Mouse (Mus musculus): ENCODE measurements around the gene Gm29427. TPM values are rescaled to one million over a fixed set of nuclear protein-coding genes. Genes with fewer than 3 reads are reported as not detected.
A peak's percentile ranks its signal among the peaks of the same experiment; 100 is the strongest.

The Gm29427 gene
- polyA plus RNA-seq (2015; fragmentation: Nextera tagmentation; extraction: Ambion mirVana): 0.09 TPM in 1 of 2 replicates, not detected in the other

GRCm38 (mm10) chr1:130715561-130716217 lies at the start of gene Gm29427:
Gene Gm29427, minus strand, starts transcription at chr1:130715799.
- no peaks in the 10 kb centered on the region for H3K36me3 ChIP-seq
- H3K4me3 ChIP-seq (replicated peaks): peak within 1 kb of the TSS; percentile 87
- H3K4me2 ChIP-seq (replicated peaks): peak within 1 kb of the TSS; percentile 98
- H3K9me3 ChIP-seq: no peaks in the 10 kb centered on the region
- H3K9ac ChIP-seq (replicated peaks): peak within 1 kb of the TSS; percentile 96
- peak within 1 kb of the TSS; percentile 76 for H3K27ac ChIP-seq
- peak; percentile 96 for ATAC-seq
- under 1% methylated on average over 38 of the region's 38 CpGs for WGBS
- H3K27me3 ChIP-seq: 0 out of 2 replicates have a peak, but pooled peaks cover 2% of the 10 kb centered on the region
- H3K4me1 ChIP-seq (replicated peaks): peaks cover 31% of the 10 kb centered on the region

- WGBS: 88% methylated on average over 12 of the region's 12 CpGs
These were observed 48.4 kb upstream of the Gm29427 start for GRCm38 (mm10) chr1:130764027-130764461.

GRCm38 (mm10) chr1:130762045-130762760 lies 46.6 kb upstream of the Gm29427 start:
- Histone ChIP-seq H3K4me3 (replicated peaks) (no peak overlapping the region), H3K27me3 (no peaks in the 10 kb centered on the region), H3K36me3 (no peaks in the 10 kb centered on the region), H3K4me2 (replicated peaks) (no peak overlapping the region), H3K9ac (replicated peaks) (no peak overlapping the region), H3K9me3 (no peaks in the 10 kb centered on the region), H3K4me1 (replicated peaks) (no peaks in the 10 kb centered on the region), H3K27ac (no peak overlapping the region)
- 85% methylated on average over 3 of the region's 3 CpGs for WGBS
- ATAC-seq: no peak

More at GRCm38 (mm10) chr1:130764027-130764461, 48.4 kb upstream of the Gm29427 start:
- Histone ChIP-seq H3K27ac (no peak overlapping the region), H3K9me3 (no peaks in the 10 kb centered on the region), H3K9ac (replicated peaks) (no peak overlapping the region), H3K27me3 (no peaks in the 10 kb centered on the region), H3K36me3 (no peaks in the 10 kb centered on the region), H3K4me1 (replicated peaks) (no peaks in the 10 kb centered on the region), H3K4me3 (replicated peaks) (no peak overlapping the region), H3K4me2 (replicated peaks) (no peak overlapping the region)
- ATAC-seq: no peak

- H3K9ac ChIP-seq (replicated peaks): no peak overlapping the region
- 91% methylated on average over 1 of the region's 1 CpGs for WGBS
- H3K4me1 ChIP-seq (replicated peaks): no peaks in the 10 kb centered on the region
- H3K27me3 ChIP-seq: no peaks in the 10 kb centered on the region
- no peak for ATAC-seq
- H3K9me3 ChIP-seq: no peaks in the 10 kb centered on the region
- H3K27ac ChIP-seq: no peak overlapping the region
- no peak overlapping the region for H3K4me3 ChIP-seq (replicated peaks)
- no peak overlapping the region for H3K4me2 ChIP-seq (replicated peaks)
- no peaks in the 10 kb centered on the region for H3K36me3 ChIP-seq
These were observed 46.0 kb upstream of the Gm29427 start for GRCm38 (mm10) chr1:130761597-130761996.

GRCm38 (mm10) chr1:130759689-130760088 lies 44.1 kb upstream of the Gm29427 start:
- Histone ChIP-seq H3K27me3 (no peaks in the 10 kb centered on the region), H3K27ac (no peak overlapping the region), H3K4me3 (replicated peaks) (no peak overlapping the region), H3K9ac (replicated peaks) (no peak overlapping the region), H3K4me2 (replicated peaks) (no peak overlapping the region), H3K36me3 (no peaks in the 10 kb centered on the region), H3K4me1 (replicated peaks) (no peaks in the 10 kb centered on the region), H3K9me3 (no peaks in the 10 kb centered on the region)
- WGBS: 90% methylated on average over 9 of the region's 9 CpGs
- no peak for ATAC-seq

- no peaks in the 10 kb centered on the region for H3K27me3 ChIP-seq
- ATAC-seq: no peak
- no peak overlapping the region for H3K27ac ChIP-seq
- 91% methylated on average over 3 of the region's 3 CpGs for WGBS
- no peak overlapping the region for H3K4me2 ChIP-seq (replicated peaks)
- H3K9me3 ChIP-seq: no peaks in the 10 kb centered on the region
- no peak overlapping the region for H3K4me3 ChIP-seq (replicated peaks)
- H3K9ac ChIP-seq (replicated peaks): no peak overlapping the region
- no peaks in the 10 kb centered on the region for H3K4me1 ChIP-seq (replicated peaks)
- H3K36me3 ChIP-seq: no peaks in the 10 kb centered on the region
These were observed 31.2 kb upstream of the Gm29427 start for GRCm38 (mm10) chr1:130746819-130747218.

GRCm38 (mm10) chr1:130745591-130745990 lies 30.0 kb upstream of the Gm29427 start:
- no peak for ATAC-seq
- Histone ChIP-seq H3K4me3 (replicated peaks) (no peak overlapping the region), H3K27me3 (no peaks in the 10 kb centered on the region), H3K4me2 (replicated peaks) (no peak overlapping the region), H3K9ac (replicated peaks) (no peak overlapping the region), H3K9me3 (no peaks in the 10 kb centered on the region), H3K36me3 (no peaks in the 10 kb centered on the region), H3K27ac (no peak overlapping the region), H3K4me1 (replicated peaks) (no peaks in the 10 kb centered on the region)
- 96% methylated on average over 3 of the region's 3 CpGs for WGBS

GRCm38 (mm10) chr1:130744961-130745360 lies 29.4 kb upstream of the Gm29427 start:
- no peaks in the 10 kb centered on the region for H3K27me3 ChIP-seq
- H3K9ac ChIP-seq (replicated peaks): no peak overlapping the region
- ATAC-seq: no peak
- H3K4me2 ChIP-seq (replicated peaks): no peak overlapping the region
- H3K36me3 ChIP-seq: no peaks in the 10 kb centered on the region
- 88% methylated on average over 5 of the region's 5 CpGs for WGBS
- no peaks in the 10 kb centered on the region for H3K4me1 ChIP-seq (replicated peaks)
- H3K27ac ChIP-seq: no peak overlapping the region
- H3K4me3 ChIP-seq (replicated peaks): no peak overlapping the region
- no peaks in the 10 kb centered on the region for H3K9me3 ChIP-seq

GRCm38 (mm10) chr1:130744217-130744616 lies 28.6 kb upstream of the Gm29427 start:
- no peaks in the 10 kb centered on the region for H3K9me3 ChIP-seq
- no peaks in the 10 kb centered on the region for H3K36me3 ChIP-seq
- no peaks in the 10 kb centered on the region for H3K27me3 ChIP-seq
- ATAC-seq: no peak
- WGBS: 85% methylated on average over 2 of the region's 2 CpGs
- no peak overlapping the region for H3K9ac ChIP-seq (replicated peaks)
- no peak overlapping the region for H3K27ac ChIP-seq
- no peaks in the 10 kb centered on the region for H3K4me1 ChIP-seq (replicated peaks)
- no peak overlapping the region for H3K4me3 ChIP-seq (replicated peaks)
- H3K4me2 ChIP-seq (replicated peaks): no peak overlapping the region

GRCm38 (mm10) chr1:130743775-130744174 lies 28.2 kb upstream of the Gm29427 start:
- H3K4me1 ChIP-seq (replicated peaks): no peaks in the 10 kb centered on the region
- no peak overlapping the region for H3K9ac ChIP-seq (replicated peaks)
- H3K4me3 ChIP-seq (replicated peaks): no peak overlapping the region
- no peaks in the 10 kb centered on the region for H3K27me3 ChIP-seq
- H3K4me2 ChIP-seq (replicated peaks): no peak overlapping the region
- H3K9me3 ChIP-seq: no peaks in the 10 kb centered on the region
- no peak for ATAC-seq
- WGBS: 100% methylated on average over 1 of the region's 1 CpGs
- H3K27ac ChIP-seq: no peak overlapping the region
- no peaks in the 10 kb centered on the region for H3K36me3 ChIP-seq

- Histone ChIP-seq H3K27me3 (no peaks in the 10 kb centered on the region), H3K27ac (no peak overlapping the region), H3K36me3 (no peaks in the 10 kb centered on the region), H3K9ac (replicated peaks) (no peak overlapping the region), H3K4me3 (replicated peaks) (no peak overlapping the region), H3K9me3 (no peaks in the 10 kb centered on the region), H3K4me1 (replicated peaks) (0 out of 2 replicates have a peak, but pooled peaks cover 3% of the 10 kb centered on the region), H3K4me2 (replicated peaks) (no peak overlapping the region)
- ATAC-seq: no peak
- WGBS: 81% methylated on average over 7 of the region's 7 CpGs
These were observed 26.6 kb upstream of the Gm29427 start for GRCm38 (mm10) chr1:130742201-130742600.
